Mouse (Mus musculus) stomach, postnatal 0 days (tissue): ENCODE measurements around the gene Adam10.

ENCODE experiments used
- CTCF ChIP-seq: IDR thresholded peaks from 2 replicates; pipeline ENCODE4 v1.5.1; 2016; ENCODE audit warnings: antibody characterized with exemption, low read depth, mild to moderate bottlenecking, moderate library complexity
- EP300 ChIP-seq: optimal IDR thresholded peaks from 2 replicates; pipeline ENCODE3; 2016; ENCODE audit warnings: antibody characterized with exemption

GRCm38 (mm10) chr9:70731079-70731478 lies 52.3 kb downstream of the Adam10 start:
- TF ChIP-seq CTCF: no peak
- no peak for TF ChIP-seq EP300
